15 mouse cellular contexts compared by ENCODE assay signal in genomic region chr2:113911188-113911587, GRCm38 (mm10).
"Had no signal": no experiment of that assay in that cellular context is flagged by ENCODE, and none has a peak within 500 bp of the region (broad histone marks: within the 10 kb centered on the region; RNA-seq: fewer than 3 reads in every experiment).

No protein-coding gene starts in this region.

- H3K9ac ChIP-seq: neural tube, embryonic 15.5 days; stomach, embryonic 15.5 days had no signal

- H3K36me3 ChIP-seq: neural tube, embryonic 15.5 days; stomach, embryonic 15.5 days had no signal

- H3K4me1 ChIP-seq: neural tube, embryonic 15.5 days; stomach, embryonic 15.5 days had no signal

- H3K9me3 ChIP-seq: neural tube, embryonic 15.5 days; stomach, embryonic 15.5 days had no signal

- DNase-seq: retina, postnatal 1 day; right cerebral cortex, adult 18-20 months; right cerebral cortex, postnatal 14 days; right cerebral cortex, postnatal 25 days; right cerebral cortex, postnatal 4 days; spleen, adult 18-20 months; thymus, adult 18-20 months; thymus, adult 2 months; thymus, postnatal 14 days; thymus, postnatal 25 days; thymus, postnatal 36 days; thymus, postnatal 4 days had no signal

- H3K27me3 ChIP-seq: neural tube, embryonic 15.5 days; stomach, embryonic 15.5 days had no signal

- H3K4me3 ChIP-seq: neural tube, embryonic 15.5 days; stomach, embryonic 15.5 days had no signal

- H3K4me2 ChIP-seq: neural tube, embryonic 15.5 days; stomach, embryonic 15.5 days had no signal

- H3K27ac ChIP-seq: neural tube, embryonic 15.5 days; stomach, embryonic 15.5 days; stomach, postnatal 0 days had no signal
